In the genomic region with DNA sequence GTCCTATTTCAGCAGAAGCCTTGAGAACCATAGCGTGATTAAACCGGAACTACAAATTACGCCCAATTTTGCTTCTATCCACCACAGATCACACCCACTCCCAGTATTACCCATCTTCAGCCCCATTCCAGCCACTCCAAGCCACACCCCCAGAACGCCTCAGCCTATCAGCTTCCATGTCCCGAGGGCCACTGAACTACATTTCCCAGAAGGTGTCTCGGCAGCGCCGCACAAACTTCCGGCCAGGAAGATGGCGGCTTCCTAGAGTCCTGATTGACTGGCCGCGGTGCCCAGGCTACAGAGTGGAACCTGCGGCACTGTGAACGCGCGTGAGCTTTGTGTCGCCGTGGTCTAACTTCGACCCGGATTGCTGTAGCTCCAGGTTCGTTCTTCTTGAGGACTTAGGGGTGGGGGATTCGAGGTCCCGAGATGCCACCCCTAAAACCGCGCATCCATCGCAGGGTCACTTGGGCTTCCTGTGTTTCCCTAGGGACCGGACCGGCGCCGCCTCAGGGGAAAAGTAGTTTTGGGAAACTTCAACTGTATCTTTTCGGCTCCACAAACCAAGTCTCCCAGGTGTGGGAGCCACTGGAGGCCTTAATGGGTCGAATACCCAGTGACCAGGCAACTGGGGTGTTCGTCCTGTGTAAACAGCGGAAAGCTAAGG, we compare ENCODE assay signal across 8 mouse cellular contexts. TPM values are rescaled to one million over a fixed set of nuclear protein-coding genes. Genes with fewer than 3 reads are reported as not detected.
DNase-seq lines count a peak whose midpoint lies in the region; ATAC-seq lines count a peak whose summit lies in the region.

A gene (plus strand): TSS at position 223 of the 667 bp plus-strand sequence.

- H3K36me3 ChIP-seq in lung, embryonic 16.5 days (ENCODE audit: control insufficient read depth, insufficient read depth, low read length): peaks cover 11% of the 10 kb centered on the region

- peak; percentile 98 for ATAC-seq in hematopoietic stem cell, adult 5-6 weeks (replicated peaks in 1 of 2; ENCODE audit: insufficient read depth in 1 of 2, low FRiP score in 2 of 2, low TSS enrichment in 1 of 2, low read depth in 1 of 2, poor library complexity in 2 of 2, severe bottlenecking in 2 of 2)
- ATAC-seq in lung, embryonic 16.5 days (ENCODE audit: low read depth): peak; percentile 97

- WGBS in lung, embryonic 16.5 days: under 1% methylated on average over 34 of the region's 34 CpGs

- H3K9ac ChIP-seq in lung, embryonic 16.5 days (ENCODE audit: low read length): peak within 1 kb of the TSS; percentile 88

- H3K4me1 ChIP-seq in lung, embryonic 16.5 days (replicated peaks; ENCODE audit: control insufficient read depth, insufficient read depth, low read length): peaks cover 16% of the 10 kb centered on the region

- peak within 1 kb of the TSS; percentile 92 for H3K4me3 ChIP-seq in lung, embryonic 16.5 days (ENCODE audit: low read length)

- no peaks in the 10 kb centered on the region for H3K9me3 ChIP-seq in lung, embryonic 16.5 days (ENCODE audit: control insufficient read depth, low read length)

- peak within 1 kb of the TSS; percentile 93 for H3K4me2 ChIP-seq in lung, embryonic 16.5 days (ENCODE audit: low read depth, low read length)

- H3K27me3 ChIP-seq in lung, embryonic 16.5 days (ENCODE audit: control insufficient read depth, insufficient read depth, low read depth, low read length): no peaks in the 10 kb centered on the region

- peak; percentile 98 for DNase-seq in MN1 (ENCODE audit: low spot score)
- DNase-seq in cerebellum, adult 8-10 months: peak; percentile 93
- peak; percentile 90 for DNase-seq in forelimb bud, embryonic 11.5 days (ENCODE audit: low read depth, low spot score)
- peak; percentile 86 for DNase-seq in layer of hippocampus, adult 9-10 months (ENCODE audit: low spot score)
- DNase-seq in ovary, postnatal 10 days (ENCODE audit: low spot score): peak; percentile 62
- DNase-seq in thymus, postnatal 10 days (ENCODE audit: low spot score in 2 of 2): peak; percentile 84 to 86

- peak within 1 kb of the TSS; percentile 88 for H3K27ac ChIP-seq in lung, embryonic 16.5 days (ENCODE audit: low read length)

RNA-seq across cellular contexts. Expression of the gene that starts here (rescaled TPM):
- 71.4 and 85.8 TPM in 2 replicates for total RNA-seq in hematopoietic stem cell, adult 5-6 weeks (2017)
- 96.9 and 108 TPM in 2 replicates for polyA plus RNA-seq in lung, embryonic 16.5 days (2015; fragmentation: Nextera tagmentation; extraction: Ambion mirVana)

Comparison
In these comparisons a context has a peak if more than half of its experiments do, and no peak if none do; other contexts are left out.
1. Peak in every context shown above with its lines: DNase-seq, ATAC-seq, H3K4me3 ChIP-seq and H3K27ac ChIP-seq.